Comparison of ENCODE assay signal across 20 mouse cellular contexts in genomic region chr15:10917312-10917660, GRCm38 (mm10). TPM values are rescaled to one million over a fixed set of nuclear protein-coding genes. Genes with fewer than 3 reads are reported as not detected.
"Had no signal": no experiment of that assay in that cellular context is flagged by ENCODE, and none has a peak within 500 bp of the region (broad histone marks: within the 10 kb centered on the region; RNA-seq: fewer than 3 reads in every experiment).

No protein-coding gene starts in this region.

- H3K4me2 ChIP-seq: liver, embryonic 15.5 days; lung, embryonic 14.5 days; midbrain, embryonic 12.5 days; neural tube, embryonic 13.5 days; stomach, embryonic 15.5 days had no signal

- H3K9ac ChIP-seq: liver, embryonic 15.5 days; lung, embryonic 14.5 days; midbrain, embryonic 12.5 days; neural tube, embryonic 13.5 days; stomach, embryonic 15.5 days had no signal

- H3K9me3 ChIP-seq: liver, embryonic 15.5 days; midbrain, embryonic 10.5 days; midbrain, embryonic 12.5 days; neural tube, embryonic 13.5 days; stomach, embryonic 15.5 days had no signal

- H3K27ac ChIP-seq: liver, embryonic 15.5 days; midbrain, embryonic 10.5 days; midbrain, embryonic 12.5 days; neural tube, embryonic 13.5 days; stomach, embryonic 15.5 days; stomach, postnatal 0 days had no signal

- H3K4me1 ChIP-seq: liver, embryonic 15.5 days; neural tube, embryonic 13.5 days; stomach, embryonic 15.5 days had no signal

- H3K27me3 ChIP-seq: liver, embryonic 15.5 days; midbrain, embryonic 12.5 days; neural tube, embryonic 13.5 days; stomach, embryonic 15.5 days had no signal

- DNase-seq: lung, adult 18-20 months; lung, embryonic 14.5 days; lung, postnatal 10 days; lung, postnatal 4 days; midbrain, embryonic 14.5 days; right cerebral cortex, postnatal 14 days; thymus, adult 2 months; thymus, postnatal 25 days; thymus, postnatal 4 days had no signal

- H3K4me3 ChIP-seq: liver, embryonic 15.5 days; midbrain, embryonic 10.5 days; midbrain, embryonic 12.5 days; neural tube, embryonic 13.5 days; stomach, embryonic 15.5 days had no signal

- H3K36me3 ChIP-seq: liver, embryonic 15.5 days; midbrain, embryonic 10.5 days; midbrain, embryonic 12.5 days; neural tube, embryonic 13.5 days; stomach, embryonic 15.5 days had no signal

RNA-seq across cellular contexts. Expression of gene C1qtnf3, which starts 34.8 kb away (rescaled TPM):
- total RNA-seq: megakaryocyte, adult 5-6 weeks; megakaryocyte-erythroid progenitor cell, adult 5-6 weeks; monocyte, adult 5-6 weeks; neutrophil, adult 5-6 weeks had no signal
- polyA plus RNA-seq: spleen, adult 2 months had no signal
